ENCODE assay signal across 9 mouse cellular contexts in the genomic region with DNA sequence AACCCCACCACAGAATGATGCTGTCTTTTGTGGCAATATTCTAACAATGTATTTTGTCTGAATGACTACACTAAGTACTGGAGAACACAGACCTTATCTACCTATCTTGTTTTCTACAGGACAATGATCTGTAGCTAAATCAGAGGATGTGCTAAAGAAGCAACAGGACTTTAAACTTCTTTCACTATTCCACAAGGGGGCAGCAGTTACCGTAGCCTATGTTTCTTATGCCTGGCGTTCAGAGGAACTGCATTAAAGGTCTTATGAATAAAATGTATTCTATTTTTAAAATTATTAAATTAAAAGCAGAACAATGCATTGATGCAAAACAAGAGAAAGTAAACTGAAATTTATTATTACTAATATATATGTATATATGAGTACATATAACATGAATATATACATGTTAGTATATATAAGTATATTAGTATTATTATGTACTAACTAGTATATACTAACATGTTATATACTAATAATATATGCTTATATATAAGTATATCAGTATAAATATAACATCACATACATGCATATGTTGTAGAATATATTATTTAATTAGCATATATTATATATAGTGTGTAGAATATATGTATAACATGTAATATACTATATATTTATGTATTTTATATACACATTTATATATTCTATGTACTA. TPM values are rescaled to one million over a fixed set of nuclear protein-coding genes. Genes with fewer than 3 reads are reported as not detected.
DNase-seq lines count a peak whose midpoint lies in the region.
"Had no signal": no experiment of that assay in that cellular context is flagged by ENCODE, and none has a peak within 500 bp of the region (broad histone marks: within the 10 kb centered on the region; RNA-seq: fewer than 3 reads in every experiment).

No protein-coding gene starts in this region.

- peak; percentile 65 for DNase-seq in gastrocnemius, adult 18-20 months (ENCODE audit: low spot score)
- DNase-seq in gastrocnemius, postnatal 25 days: no peak
- DNase-seq in urinary bladder, postnatal 25 days (ENCODE audit: low spot score): peak; percentile 20
- no peak for DNase-seq in urinary bladder, postnatal 10 days (ENCODE audit: low spot score)
- DNase-seq in embryo, embryonic 11 days: peak; percentile 76
- peak; percentile 39 for DNase-seq in hindlimb bud, embryonic 11.5 days (ENCODE audit: extremely low spot score, low read depth, low spot score)
- peak; percentile 73 for DNase-seq in lung, postnatal 25 days (ENCODE audit: low spot score)
- peak; percentile 31 to 35 for DNase-seq in spleen, postnatal 36 days (ENCODE audit: low spot score in 2 of 2)

RNA-seq across cellular contexts. Expression of gene Arl14, which starts 35.0 kb away (rescaled TPM):
- total RNA-seq in gastrocnemius, adult 18-20 months (2021): not detected
- total RNA-seq in gastrocnemius, postnatal 25 days (2021): not detected
- total RNA-seq: left cerebral cortex, postnatal 36 days had no signal

RNA-seq across cellular contexts. Expression of gene Ppm1l, which starts 59.5 kb away (rescaled TPM):
- 100 to 1,000 TPM in 1 of 2 experiments, 10 to 100 TPM in 1; 96.4 to 102 TPM for total RNA-seq in gastrocnemius, adult 18-20 months (2021)
- total RNA-seq in gastrocnemius, postnatal 25 days (2021): 10 to 100 TPM; 45.9 to 60.4 TPM

Comparison
In these comparisons a context has a peak if more than half of its experiments do, and no peak if none do; other contexts are left out.
1. DNase-seq: peak in gastrocnemius, adult 18-20 months (single experiment), urinary bladder, postnatal 25 days (single experiment), embryo, embryonic 11 days (single experiment), hindlimb bud, embryonic 11.5 days (single experiment), lung, postnatal 25 days (single experiment) and spleen, postnatal 36 days (2 of 2); none in gastrocnemius, postnatal 25 days (single experiment) and urinary bladder, postnatal 10 days (single experiment).